Mouse (Mus musculus) brain, embryonic 14.5 days (tissue): ENCODE data around the gene Maml2. TPM values are rescaled to one million over a fixed set of nuclear protein-coding genes. Genes with fewer than 3 reads are reported as not detected.
A peak's percentile ranks its signal among the peaks of the same experiment; 100 is the strongest.

Source experiments
- DNase-seq: peaks from one replicate; pipeline ENCODE4 v3.0.0-alpha.2; 2011; ENCODE audit warnings: low read depth
- CTCF ChIP-seq: fragments of 200-500 bp; IDR thresholded peaks from 2 replicates; pipeline ENCODE4 v1.5.1; 2012; ENCODE audit warnings: inconsistent platforms, mild to moderate bottlenecking, moderate library complexity, borderline replicate concordance; ENCODE audit not compliant: insufficient read depth, insufficient read length; ENCODE audit errors: extremely low read depth
- POLR2A ChIP-seq: fragments of 200-500 bp; IDR thresholded peaks from 2 replicates; pipeline ENCODE4 v1.6.1; 2012; ENCODE audit warnings: mild to moderate bottlenecking, inconsistent platforms, borderline replicate concordance; ENCODE audit not compliant: poor library complexity, insufficient read depth, insufficient read length, severe bottlenecking; ENCODE audit errors: extremely low read depth
- polyA plus RNA-seq: library from polyadenylated mRNA; depleted of rRNA; stranded (reverse); fragments of >200 nt; gene quantifications from 2 replicates; pipeline ENCODE4 v1.2.3, GENCODE M21; 2012

Maml2 gene
- polyA plus RNA-seq, 1 experiment, result 9.8 TPM

GRCm38 (mm10) chr9:13686977-13687659 lies 389.4 kb downstream of the Maml2 start:
- peak; percentile 35; the same call in 1 of the 2 replicates for TF ChIP-seq CTCF
- TF ChIP-seq POLR2A, result no peak
- DNase-seq, result peak; percentile 11

- TF ChIP-seq CTCF (no peak), POLR2A (no peak)
- DNase-seq, result no peak
Observed at GRCm38 (mm10) chr9:13688997-13689396, 391.2 kb downstream of the Maml2 start.

- peak; percentile 73 for DNase-seq
- TF ChIP-seq CTCF (no peak), POLR2A (no peak)
Observed at GRCm38 (mm10) chr9:13690321-13690720, 392.6 kb downstream of the Maml2 start.

- TF ChIP-seq POLR2A (no peak), CTCF (no peak)
- DNase-seq, result peak; percentile 56
Observed at GRCm38 (mm10) chr9:13693693-13694284, 396.0 kb downstream of the Maml2 start.

GRCm38 (mm10) chr9:13694293-13694692 lies 396.5 kb downstream of the Maml2 start:
- peak; percentile 75 for DNase-seq
- TF ChIP-seq CTCF (no peak), POLR2A (no peak)

- no peak for DNase-seq
- TF ChIP-seq CTCF (no peak), POLR2A (no peak)
Observed at GRCm38 (mm10) chr9:13697041-13697811, 399.5 kb downstream of the Maml2 start.

GRCm38 (mm10) chr9:13697869-13698268 lies 400.1 kb downstream of the Maml2 start:
- TF ChIP-seq CTCF (no peak), POLR2A (no peak)
- no peak for DNase-seq

GRCm38 (mm10) chr9:13699061-13699780 lies 401.5 kb downstream of the Maml2 start:
- DNase-seq, result peak; percentile 88
- TF ChIP-seq POLR2A (no peak), CTCF (no peak)

- no peak for TF ChIP-seq POLR2A
- no peak for TF ChIP-seq CTCF
- no peak for DNase-seq
Observed at GRCm38 (mm10) chr9:13699781-13700116, 402.0 kb downstream of the Maml2 start.

GRCm38 (mm10) chr9:13701773-13702172 lies 404.0 kb downstream of the Maml2 start:
- DNase-seq, result no peak
- no peak for TF ChIP-seq CTCF
- no peak for TF ChIP-seq POLR2A

- no peak for DNase-seq
- TF ChIP-seq POLR2A (no peak), CTCF (no peak)
Observed at GRCm38 (mm10) chr9:13703100-13703499, 405.3 kb downstream of the Maml2 start.

GRCm38 (mm10) chr9:13704917-13705316 lies 407.2 kb downstream of the Maml2 start:
- no peak for DNase-seq
- TF ChIP-seq CTCF, result no peak
- TF ChIP-seq POLR2A, result no peak
